Mouse (Mus musculus): ENCODE results near the gene Erc1.
"Not testable (repeated sequence)": the region's sequence is repeated elsewhere in the genome, so short reads cannot be mapped to it uniquely, and the experiment has no call there.

The Erc1 gene

GRCm38 (mm10) chr6:119711649-119712305 lies 136.2 kb downstream of the Erc1 start:
- peak; percentile 15 for DNase-seq (ENCODE audit: low read depth, low spot score)

GRCm38 (mm10) chr6:119709552-119709951 lies 138.4 kb downstream of the Erc1 start:
- DNase-seq (ENCODE audit: low read depth, low spot score), result no peak

GRCm38 (mm10) chr6:119707911-119708310 lies 140.1 kb downstream of the Erc1 start:
- no peak for DNase-seq (ENCODE audit: low read depth, low spot score)

- no peak for DNase-seq (ENCODE audit: low read depth, low spot score)
Measured at GRCm38 (mm10) chr6:119704899-119705298, 143.1 kb downstream of the Erc1 start.

GRCm38 (mm10) chr6:119692754-119693153 lies 155.2 kb downstream of the Erc1 start:
- no peak for DNase-seq (ENCODE audit: low read depth, low spot score)

- DNase-seq (ENCODE audit: low read depth, low spot score), result no peak
Measured at GRCm38 (mm10) chr6:119686470-119686869, 161.5 kb downstream of the Erc1 start.

- DNase-seq (ENCODE audit: low read depth, low spot score), result no peak
Measured at GRCm38 (mm10) chr6:119680746-119681145, 167.2 kb downstream of the Erc1 start.

- DNase-seq (ENCODE audit: low read depth, low spot score), result no peak
Measured at GRCm38 (mm10) chr6:119674811-119675209, 173.2 kb downstream of the Erc1 start.

GRCm38 (mm10) chr6:119674201-119674810 lies 173.7 kb downstream of the Erc1 start:
- peak; percentile 6 for DNase-seq (ENCODE audit: low read depth, low spot score)

GRCm38 (mm10) chr6:119669746-119670145 lies 178.2 kb downstream of the Erc1 start:
- no peak for DNase-seq (ENCODE audit: low read depth, low spot score)

- DNase-seq (ENCODE audit: low read depth, low spot score), result no peak
Measured at GRCm38 (mm10) chr6:119662936-119663335, 185.0 kb downstream of the Erc1 start.

GRCm38 (mm10) chr6:119661081-119661493 lies 186.9 kb downstream of the Erc1 start:
- DNase-seq (ENCODE audit: low read depth, low spot score), result no peak

GRCm38 (mm10) chr6:119658441-119658840 lies 189.5 kb downstream of the Erc1 start:
- no peak for DNase-seq (ENCODE audit: low read depth, low spot score)

- no peak for DNase-seq (ENCODE audit: low read depth, low spot score)
Measured at GRCm38 (mm10) chr6:119657418-119658178, 190.4 kb downstream of the Erc1 start.

GRCm38 (mm10) chr6:119654777-119655176 lies 193.2 kb downstream of the Erc1 start:
- DNase-seq (ENCODE audit: low read depth, low spot score), result not testable (repeated sequence)

- no peak for DNase-seq (ENCODE audit: low read depth, low spot score)
Measured at GRCm38 (mm10) chr6:119643880-119644460, 204.0 kb downstream of the Erc1 start.

- DNase-seq (ENCODE audit: low read depth, low spot score), result no peak
Measured at GRCm38 (mm10) chr6:119643178-119643728, 204.7 kb downstream of the Erc1 start.

GRCm38 (mm10) chr6:119642718-119643117 lies 205.2 kb downstream of the Erc1 start:
- no peak for DNase-seq (ENCODE audit: low read depth, low spot score)

- peak; percentile 57 for DNase-seq (ENCODE audit: low read depth, low spot score)
Measured at GRCm38 (mm10) chr6:119635629-119636028, 212.3 kb downstream of the Erc1 start.

- no peak for DNase-seq (ENCODE audit: low read depth, low spot score)
Measured at GRCm38 (mm10) chr6:119630622-119631021, 217.3 kb downstream of the Erc1 start.

GRCm38 (mm10) chr6:119601379-119601778 lies 246.6 kb downstream of the Erc1 start:
- DNase-seq (ENCODE audit: low read depth, low spot score), result no peak

GRCm38 (mm10) chr6:119595440-119595839 lies 252.5 kb downstream of the Erc1 start:
- DNase-seq (ENCODE audit: low read depth, low spot score), result no peak

All from R1 (cell line).